Mouse (Mus musculus) midbrain, embryonic 12.5 days (tissue): Measurements from ENCODE around the gene Ngfr. TPM values are rescaled to one million over a fixed set of nuclear protein-coding genes. Genes with fewer than 3 reads are reported as not detected.

Experiments
- ATAC-seq: fragments of 200-750 bp; cut with Nextera tagmentation; 2 replicates; pipeline ENCODE4 v1.8.0; 2017; ENCODE audit warnings: low read depth, moderate TSS enrichment, moderate library complexity; ENCODE audit not compliant: low FRiP score
- H3K27ac ChIP-seq: fragments of 300-500 bp; sonication (generic); replicated peaks from 2 replicates; pipeline ENCODE4 v1.5.1; 2016; ENCODE audit warnings: mild to moderate bottlenecking
- H3K27me3 ChIP-seq: fragments of 300-500 bp; sonication (generic); 2 replicates; pipeline ENCODE4 v1.6.1; 2016; ENCODE audit warnings: mild to moderate bottlenecking
- H3K36me3 ChIP-seq: fragments of 300-500 bp; sonication (generic); 2 replicates; pipeline ENCODE4 v1.6.1; 2016
- H3K4me1 ChIP-seq: fragments of 300-500 bp; sonication (generic); 2 replicates; pipeline ENCODE4 v1.6.1; 2016
- H3K4me2 ChIP-seq: fragments of 300-500 bp; sonication (generic); replicated peaks from 2 replicates; pipeline ENCODE4 v1.6.1; 2016; ENCODE audit warnings: mild to moderate bottlenecking, moderate library complexity
- H3K4me3 ChIP-seq: fragments of 300-500 bp; sonication (generic); 2 replicates; pipeline ENCODE4 v1.5.1; 2016; ENCODE audit warnings: mild to moderate bottlenecking
- H3K9ac ChIP-seq: fragments of 300-500 bp; sonication (generic); replicated peaks from 2 replicates; pipeline ENCODE4 v1.6.1; 2016; ENCODE audit warnings: mild to moderate bottlenecking, moderate library complexity
- H3K9me3 ChIP-seq: fragments of 300-500 bp; sonication (generic); 2 replicates; pipeline ENCODE4 v1.6.1; 2016; ENCODE audit warnings: mild to moderate bottlenecking
- WGBS: fragments of 180-500 bp; shearing (Covaris S2); methylation state at CpG from one replicate; pipeline ENCODE4 v1.1.7; 2016; 5-methylcytosine and 5-hydroxymethylcytosine counted together
- polyA plus RNA-seq: library from polyadenylated mRNA; unstranded; fragments of >200 nt; fragmentation: Nextera tagmentation; extraction: Ambion mirVana; gene quantifications from 2 replicates; pipeline ENCODE4 v1.2.1, GENCODE M21; 2016

Gene Ngfr
- 21.7 and 24.0 TPM in 2 replicates for polyA plus RNA-seq

GRCm38 (mm10) chr11:95587423-95587951 lies at the start of gene Ngfr:
Ngfr (minus strand) TSS chr11:95587735.
- peak within 1 kb of the TSS; percentile 79 for H3K27ac ChIP-seq
- H3K36me3 ChIP-seq = no peaks in the 10 kb centered on the region

GRCm38 (mm10) chr11:95635030-95635429 lies 47.5 kb upstream of the Ngfr start:
- Histone ChIP-seq H3K9ac (no peak overlapping the region), H3K4me3 (no peak overlapping the region)
- no peak for ATAC-seq

More at GRCm38 (mm10) chr11:95587423-95587951, at the start of gene Ngfr:
- Histone ChIP-seq H3K27me3 (peaks cover 99% of the 10 kb centered on the region), H3K4me3 (peak within 1 kb of the TSS; percentile 49), H3K4me1 (peaks cover 26% of the 10 kb centered on the region), H3K4me2 (peak within 1 kb of the TSS; percentile 69), H3K9ac (peak within 1 kb of the TSS; percentile 50), H3K9me3 (no peaks in the 10 kb centered on the region)
- WGBS = under 1% methylated on average over 31 of the region's 39 CpGs
- ATAC-seq = peak; percentile 84

GRCm38 (mm10) chr11:95633512-95634000 lies 46.0 kb upstream of the Ngfr start:
- ATAC-seq = no peak
- peaks cover 2% of the 10 kb centered on the region; the same call in 1 of the 2 replicates for H3K27me3 ChIP-seq
- H3K4me1 ChIP-seq = peaks cover 19% of the 10 kb centered on the region
- no peaks in the 10 kb centered on the region for H3K36me3 ChIP-seq
- no peak overlapping the region for H3K4me3 ChIP-seq
- H3K9ac ChIP-seq = no peak overlapping the region
- no peak overlapping the region for H3K4me2 ChIP-seq
- H3K9me3 ChIP-seq = no peaks in the 10 kb centered on the region
- WGBS = 50% methylated on average over 2 of the region's 2 CpGs
- no peak overlapping the region for H3K27ac ChIP-seq

More at GRCm38 (mm10) chr11:95635030-95635429, 47.5 kb upstream of the Ngfr start:
- no peak overlapping the region for H3K27ac ChIP-seq
- WGBS = 33% methylated on average over 2 of the region's 2 CpGs
- H3K36me3 ChIP-seq = no peaks in the 10 kb centered on the region
- peaks cover 23% of the 10 kb centered on the region for H3K4me1 ChIP-seq
- no peak overlapping the region for H3K4me2 ChIP-seq
- peaks cover 10% of the 10 kb centered on the region for H3K27me3 ChIP-seq
- no peaks in the 10 kb centered on the region for H3K9me3 ChIP-seq

- Histone ChIP-seq H3K27me3 (peaks cover 8% of the 10 kb centered on the region; the same call in 1 of the 2 replicates), H3K9ac (no peak overlapping the region), H3K4me1 (peaks cover 19% of the 10 kb centered on the region), H3K4me3 (no peak overlapping the region), H3K36me3 (no peaks in the 10 kb centered on the region), H3K9me3 (no peaks in the 10 kb centered on the region), H3K27ac (no peak overlapping the region), H3K4me2 (no peak overlapping the region)
- WGBS = 50% methylated on average over 6 of the region's 6 CpGs
- ATAC-seq = no peak
Measured at GRCm38 (mm10) chr11:95632474-95632873, 44.9 kb upstream of the Ngfr start.

- Histone ChIP-seq H3K27me3 (peaks cover 16% of the 10 kb centered on the region; the same call in 1 of the 2 replicates), H3K27ac (no peak overlapping the region), H3K4me2 (no peak overlapping the region), H3K36me3 (no peaks in the 10 kb centered on the region), H3K9ac (no peak overlapping the region), H3K4me1 (peaks cover 19% of the 10 kb centered on the region), H3K9me3 (no peaks in the 10 kb centered on the region), H3K4me3 (no peak overlapping the region)
- 80% methylated on average over 4 of the region's 4 CpGs for WGBS
- no peak for ATAC-seq
Measured at GRCm38 (mm10) chr11:95631301-95631700, 43.8 kb upstream of the Ngfr start.

DNA sequence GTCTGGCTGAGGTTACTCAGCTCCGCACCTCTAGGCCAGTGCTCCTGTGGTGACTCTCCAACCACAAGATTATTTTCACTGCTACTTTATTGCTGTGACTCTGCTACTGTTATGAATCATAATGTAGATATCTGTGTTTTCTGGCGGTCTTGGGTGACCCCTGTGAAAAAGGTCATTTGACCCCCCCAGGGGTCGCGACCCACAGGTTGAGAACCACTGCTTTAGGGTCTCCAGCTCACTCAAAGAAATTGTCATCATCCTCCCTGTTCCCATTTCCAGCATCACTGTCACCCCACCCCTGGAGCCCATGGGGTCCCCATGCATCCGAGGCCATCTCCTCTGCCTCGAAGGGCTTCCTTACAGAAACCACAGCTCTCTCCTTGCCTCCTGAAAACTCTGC lies 43.0 kb upstream of the Ngfr start:
- H3K4me2 ChIP-seq = no peak overlapping the region
- no peak for ATAC-seq
- no peak overlapping the region for H3K27ac ChIP-seq
- no peak overlapping the region for H3K4me3 ChIP-seq
- WGBS = 90% methylated on average over 6 of the region's 6 CpGs
- no peaks in the 10 kb centered on the region for H3K36me3 ChIP-seq
- H3K9ac ChIP-seq = no peak overlapping the region
- no peaks in the 10 kb centered on the region for H3K9me3 ChIP-seq
- H3K27me3 ChIP-seq = peaks cover 17% of the 10 kb centered on the region; the same call in 1 of the 2 replicates
- peaks cover 19% of the 10 kb centered on the region for H3K4me1 ChIP-seq

DNA sequence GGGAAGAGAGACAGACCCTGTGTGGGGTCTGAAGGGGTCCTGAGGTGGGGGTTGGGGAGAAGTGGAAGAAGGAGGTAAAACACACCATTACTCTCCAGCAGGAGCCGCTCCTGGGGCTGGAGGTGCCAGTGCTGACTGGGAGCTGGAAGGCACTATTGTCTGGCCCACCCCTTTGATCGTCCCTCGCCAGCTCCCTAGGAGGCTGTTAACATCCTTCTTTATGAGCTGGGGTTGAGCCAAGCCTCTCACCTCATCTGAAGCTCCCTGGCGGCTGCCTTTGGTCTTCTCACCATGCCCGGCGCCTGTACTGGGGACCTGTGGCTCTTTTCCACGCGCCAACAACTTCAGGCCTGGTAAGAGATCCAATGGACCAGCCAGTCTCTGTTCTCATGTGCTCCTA lies 34.9 kb upstream of the Ngfr start:
- H3K27ac ChIP-seq = no peak overlapping the region
- no peak overlapping the region for H3K9ac ChIP-seq
- ATAC-seq = no peak
- no peak overlapping the region for H3K4me3 ChIP-seq
- H3K27me3 ChIP-seq = peaks cover 40% of the 10 kb centered on the region
- no peak overlapping the region for H3K4me2 ChIP-seq
- H3K9me3 ChIP-seq = no peaks in the 10 kb centered on the region
- 29% methylated on average over 8 of the region's 8 CpGs for WGBS
- H3K4me1 ChIP-seq = 0 out of 2 replicates have a peak, but pooled peaks cover 6% of the 10 kb centered on the region
- no peaks in the 10 kb centered on the region for H3K36me3 ChIP-seq

DNA sequence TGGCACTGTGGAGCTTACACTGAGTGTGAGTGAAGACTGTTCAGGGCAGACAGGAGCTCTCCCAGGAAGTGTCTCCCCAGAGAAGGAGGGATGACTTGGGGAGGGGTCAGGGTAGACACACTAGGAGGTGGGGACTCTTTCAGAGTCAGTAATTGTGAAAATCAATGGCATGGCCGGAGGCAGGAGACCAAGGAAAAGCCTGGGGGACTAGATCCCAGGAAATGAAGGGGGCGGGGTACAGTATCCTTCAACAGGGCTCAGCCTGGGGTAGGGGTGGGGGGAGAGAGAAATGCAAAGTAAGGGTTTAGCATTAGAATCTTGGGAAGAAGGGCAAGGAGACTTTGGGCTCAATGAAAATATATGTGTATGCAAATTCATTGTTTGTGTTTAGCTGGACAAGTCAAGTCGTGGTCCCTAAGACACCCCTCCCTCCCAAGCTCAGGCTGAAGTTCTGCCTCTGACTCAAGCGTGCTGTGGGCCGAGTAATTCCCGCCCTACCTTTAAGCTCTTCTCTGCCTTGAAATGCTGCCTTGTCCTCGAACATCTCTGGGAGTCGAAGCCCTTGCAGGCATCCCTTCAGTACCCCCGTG lies 34.1 kb upstream of the Ngfr start:
- Histone ChIP-seq H3K4me2 (no peak overlapping the region), H3K27ac (no peak overlapping the region), H3K4me3 (no peak overlapping the region), H3K27me3 (peaks cover 36% of the 10 kb centered on the region), H3K9me3 (no peaks in the 10 kb centered on the region), H3K36me3 (no peaks in the 10 kb centered on the region), H3K9ac (no peak overlapping the region), H3K4me1 (0 out of 2 replicates have a peak, but pooled peaks cover 6% of the 10 kb centered on the region)
- no peak for ATAC-seq
- WGBS = 25% methylated on average over 9 of the region's 9 CpGs

DNA sequence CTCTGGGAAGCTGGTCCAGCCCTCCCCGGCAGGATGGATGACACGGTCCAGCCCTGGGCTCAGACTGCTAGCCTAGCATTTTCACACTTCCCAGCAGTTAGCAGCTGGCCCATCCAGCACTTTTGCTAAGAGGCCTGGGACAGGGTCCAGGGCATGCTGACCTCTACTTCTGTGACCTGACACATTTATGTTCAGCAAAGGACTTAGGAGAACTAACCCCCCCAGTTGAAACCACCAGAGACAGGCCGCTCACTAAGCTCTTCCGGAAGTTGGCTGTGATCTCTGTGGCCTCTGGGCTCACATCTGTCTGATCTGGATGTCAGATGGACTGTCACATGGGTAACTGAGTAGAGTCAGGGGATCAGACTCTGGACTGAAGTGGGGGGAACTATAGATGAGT lies 33.5 kb upstream of the Ngfr start:
- H3K4me2 ChIP-seq = no peak overlapping the region
- 0 out of 2 replicates have a peak, but pooled peaks cover 6% of the 10 kb centered on the region for H3K4me1 ChIP-seq
- ATAC-seq = no peak
- no peak overlapping the region for H3K4me3 ChIP-seq
- no peak overlapping the region for H3K27ac ChIP-seq
- H3K27me3 ChIP-seq = peaks cover 33% of the 10 kb centered on the region
- WGBS = 63% methylated on average over 4 of the region's 4 CpGs
- no peaks in the 10 kb centered on the region for H3K9me3 ChIP-seq
- no peaks in the 10 kb centered on the region for H3K36me3 ChIP-seq
- no peak overlapping the region for H3K9ac ChIP-seq

DNA sequence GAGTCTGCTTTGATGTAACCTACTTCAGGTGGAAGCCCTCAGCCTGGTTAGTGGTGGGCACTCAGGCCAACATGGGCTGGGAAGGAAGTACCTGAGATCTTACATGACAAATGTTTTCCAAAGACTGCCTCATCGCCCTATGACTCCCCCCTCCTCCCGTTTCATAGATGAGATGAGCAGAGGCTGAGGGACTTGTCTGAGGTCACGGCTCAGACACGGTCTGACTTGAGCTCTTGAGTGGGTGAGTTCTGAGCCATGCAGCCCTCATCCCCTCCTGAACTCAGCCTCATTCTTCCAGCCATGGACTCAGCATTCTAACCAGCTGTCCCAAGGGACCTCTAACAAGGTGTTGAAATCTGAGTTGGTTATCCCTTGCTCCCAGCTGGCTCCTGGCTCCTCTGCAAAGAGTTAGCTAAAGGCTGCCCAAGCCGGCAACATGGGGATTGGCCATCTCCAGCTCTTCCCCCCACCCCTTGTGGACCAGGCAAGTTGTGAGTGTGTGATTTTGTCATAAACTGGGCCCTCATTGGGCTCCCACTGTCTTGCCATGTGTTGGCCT lies 32.4 kb upstream of the Ngfr start:
- Histone ChIP-seq H3K4me2 (no peak overlapping the region), H3K4me3 (no peak overlapping the region), H3K36me3 (no peaks in the 10 kb centered on the region), H3K27me3 (peaks cover 32% of the 10 kb centered on the region), H3K27ac (no peak overlapping the region), H3K9ac (no peak overlapping the region), H3K9me3 (no peaks in the 10 kb centered on the region), H3K4me1 (0 out of 2 replicates have a peak, but pooled peaks cover 6% of the 10 kb centered on the region)
- 85% methylated on average over 5 of the region's 5 CpGs for WGBS
- no peak for ATAC-seq

- ATAC-seq = no peak
- peaks cover 32% of the 10 kb centered on the region for H3K27me3 ChIP-seq
- H3K9me3 ChIP-seq = no peaks in the 10 kb centered on the region
- 72% methylated on average over 3 of the region's 3 CpGs for WGBS
- H3K4me1 ChIP-seq = 0 out of 2 replicates have a peak, but pooled peaks cover 6% of the 10 kb centered on the region
- no peak overlapping the region for H3K4me3 ChIP-seq
- no peak overlapping the region for H3K9ac ChIP-seq
- H3K27ac ChIP-seq = no peak overlapping the region
- no peak overlapping the region for H3K4me2 ChIP-seq
- H3K36me3 ChIP-seq = no peaks in the 10 kb centered on the region
Measured at GRCm38 (mm10) chr11:95619081-95619480, 31.5 kb upstream of the Ngfr start.

- Histone ChIP-seq H3K27me3 (peaks cover 29% of the 10 kb centered on the region), H3K36me3 (no peaks in the 10 kb centered on the region), H3K27ac (no peak overlapping the region), H3K9me3 (no peaks in the 10 kb centered on the region), H3K4me3 (no peak overlapping the region), H3K9ac (no peak overlapping the region), H3K4me2 (no peak overlapping the region), H3K4me1 (0 out of 2 replicates have a peak, but pooled peaks cover 6% of the 10 kb centered on the region)
- WGBS = 67% methylated on average over 19 of the region's 19 CpGs
- no peak for ATAC-seq
Measured at GRCm38 (mm10) chr11:95617785-95618465, 30.4 kb upstream of the Ngfr start.
